Mouse (Mus musculus) neutrophil, adult 59 days (primary cell): ENCODE results near the gene Mtap. TPM values are rescaled to one million over a fixed set of nuclear protein-coding genes. Genes with fewer than 3 reads are reported as not detected.

Experiments used
- total RNA-seq, 2 experiments: library from RNA; stranded (reverse); gene quantifications; 1 replicate in 1 of 2; 2 replicates in 1 of 2; pipeline ENCODE4 v1.2.4; 2023

The Mtap gene
- 1 to 10 TPM; 5.1 to 7.2 TPM for total RNA-seq

DNA sequence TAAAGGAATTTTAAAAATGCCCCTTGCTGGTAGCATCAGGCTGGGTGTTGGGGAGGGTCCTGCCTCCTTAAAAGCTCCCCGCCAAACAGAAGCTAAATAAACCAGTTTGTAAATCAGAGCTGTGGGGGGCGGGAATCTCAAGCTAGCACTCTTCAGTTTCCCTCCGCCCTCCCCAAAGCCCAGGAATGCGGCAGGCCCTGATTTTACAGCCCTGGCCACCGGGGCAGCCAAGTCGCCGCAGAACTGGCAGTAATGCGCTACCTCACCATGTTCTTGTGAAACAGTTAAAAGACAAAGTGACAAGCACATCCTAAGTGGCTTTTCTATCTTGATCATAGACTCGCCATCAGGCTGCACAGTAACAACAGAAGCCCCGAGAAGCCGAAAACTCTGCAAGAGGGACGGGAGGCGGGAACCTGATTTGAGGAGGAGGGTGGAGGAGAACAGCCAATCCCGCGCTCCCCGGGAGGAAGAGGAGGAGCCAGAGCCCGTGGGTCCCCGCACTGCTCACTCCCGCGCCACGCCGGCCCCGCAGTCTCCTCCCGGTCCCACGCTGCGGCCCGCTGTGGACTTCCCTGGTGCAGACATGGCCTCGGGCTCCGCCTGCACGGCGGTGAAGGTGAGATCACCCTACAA is at the start of gene Mtap:
Gene Mtap, plus strand, starts transcription at position 217 of the 636 bp plus-strand sequence.

Other genes with a start within 250 kb of the Mtap start
- gene Cdkn2a, start 157.5 kb downstream of the Mtap start, total RNA-seq = not detected
- not detected for gene Cdkn2b, start 173.9 kb downstream of the Mtap start, total RNA-seq